ENCODE assay signal across 18 mouse cellular contexts in genomic region chr2:135419301-135419700, GRCm38 (mm10).
DNase-seq lines count a peak whose midpoint lies in the region.
"Had no signal": no experiment of that assay in that cellular context is flagged by ENCODE, and none has a peak within 500 bp of the region (broad histone marks: within the 10 kb centered on the region; RNA-seq: fewer than 3 reads in every experiment).

No protein-coding gene starts in this region.

- intact Hi-C loops in heart, postnatal 25 days (cut with DNase I), result no loop called here
- intact Hi-C loops in left cerebral cortex, postnatal 25 days (cut with DNase I), result no loop called here

- DNase-seq in heart, adult 11 months, result peak; percentile 80
- no peak for DNase-seq in heart, postnatal 25 days (ENCODE audit: low spot score)
- DNase-seq in Muller cell, postnatal 12 days (ENCODE audit: inconsistent ontology term), result peak; percentile 37
- peak; percentile 57 for DNase-seq in retina, embryonic 14.5 days (ENCODE audit: low spot score)
- peak; percentile 79 for DNase-seq in retina, postnatal 1 day
- DNase-seq in layer of hippocampus, postnatal 14 days (ENCODE audit: low spot score in 2 of 2), result no peak
- no peak for DNase-seq in embryo, embryonic 10 days (ENCODE audit: low spot score)
- no peak for DNase-seq in left cerebral cortex, postnatal 25 days (ENCODE audit: low spot score in 2 of 2)
- DNase-seq: adrenal gland, adult 2 months; adrenal gland, adult 8-10 months; adrenal gland, postnatal 10 days; adrenal gland, postnatal 14 days; adrenal gland, postnatal 25 days; adrenal gland, postnatal 36 days; B cell, adult 2 months; cerebellum, adult 11 months; cerebellum, adult 11-12 months; cerebellum, adult 18-20 months had no signal

Comparison
In these comparisons a context has a peak if more than half of its experiments do, and no peak if none do; other contexts are left out.
1. DNase-seq: peak in heart, adult 11 months (single experiment), Muller cell, postnatal 12 days (single experiment), retina, embryonic 14.5 days (single experiment) and retina, postnatal 1 day (single experiment); none in heart, postnatal 25 days (single experiment), layer of hippocampus, postnatal 14 days (0 of 2), embryo, embryonic 10 days (single experiment) and left cerebral cortex, postnatal 25 days (0 of 2).